Mouse (Mus musculus): ENCODE measurements around the gene Grm3.

Gene Grm3

DNA sequence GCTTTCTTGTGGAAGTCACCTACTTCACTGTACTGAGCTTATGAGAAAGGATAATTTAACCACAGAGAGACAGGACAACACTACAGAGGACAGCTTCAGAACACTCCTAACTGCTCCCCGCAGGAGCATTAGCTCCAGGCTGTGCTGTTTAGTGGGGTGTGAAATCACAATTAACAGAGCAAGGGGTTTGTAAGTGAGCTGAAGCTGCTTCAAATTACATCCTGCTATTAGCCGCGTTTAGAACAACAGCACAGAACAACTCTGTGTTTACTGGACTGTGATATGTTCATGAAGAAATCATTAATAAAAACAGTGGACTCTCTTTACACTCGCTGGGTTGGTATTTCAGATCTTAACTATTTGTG, 101.9 kb downstream of the Grm3 start:
- DNase-seq (ENCODE audit: low read depth, low spot score): no peak

DNA sequence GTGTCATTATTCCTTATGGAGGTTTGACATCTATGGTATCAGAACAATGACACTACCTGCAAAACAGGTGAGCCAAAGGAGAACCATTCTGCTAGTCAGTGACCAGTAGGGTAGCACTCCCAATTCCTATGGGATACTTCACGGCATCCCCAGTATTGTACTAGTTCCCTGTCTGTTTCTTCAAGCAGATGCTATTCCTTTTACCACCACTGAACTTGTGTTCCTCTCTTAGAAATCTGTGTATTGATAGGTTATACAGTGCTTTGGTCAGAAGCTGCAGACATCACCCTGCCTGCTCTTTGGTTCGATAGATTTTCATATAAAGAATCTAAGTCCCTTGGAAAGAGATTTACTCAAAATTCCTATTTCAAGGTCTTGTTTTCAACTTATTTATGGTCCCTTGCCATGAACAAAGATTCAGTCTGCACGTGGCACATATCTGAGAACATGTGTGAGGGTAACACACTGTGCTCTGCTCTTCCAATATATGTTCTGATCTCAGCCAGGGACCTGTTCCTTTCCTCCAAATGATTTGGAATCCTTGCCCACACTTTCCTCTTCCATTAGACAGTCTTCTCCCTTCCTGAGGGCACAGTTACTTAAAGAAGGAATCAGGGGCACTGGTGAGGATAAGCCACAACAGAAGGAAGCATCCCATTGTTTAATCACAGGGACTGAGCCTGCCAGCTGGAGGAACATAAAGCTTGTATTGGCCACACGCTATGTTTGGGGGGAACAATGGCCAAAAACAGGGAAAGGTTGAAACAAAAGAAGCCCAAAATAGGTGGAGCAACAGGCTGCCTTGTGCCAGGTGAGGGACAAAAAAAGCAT, 102.5 kb downstream of the Grm3 start:
- DNase-seq (ENCODE audit: low read depth, low spot score): no peak

DNA sequence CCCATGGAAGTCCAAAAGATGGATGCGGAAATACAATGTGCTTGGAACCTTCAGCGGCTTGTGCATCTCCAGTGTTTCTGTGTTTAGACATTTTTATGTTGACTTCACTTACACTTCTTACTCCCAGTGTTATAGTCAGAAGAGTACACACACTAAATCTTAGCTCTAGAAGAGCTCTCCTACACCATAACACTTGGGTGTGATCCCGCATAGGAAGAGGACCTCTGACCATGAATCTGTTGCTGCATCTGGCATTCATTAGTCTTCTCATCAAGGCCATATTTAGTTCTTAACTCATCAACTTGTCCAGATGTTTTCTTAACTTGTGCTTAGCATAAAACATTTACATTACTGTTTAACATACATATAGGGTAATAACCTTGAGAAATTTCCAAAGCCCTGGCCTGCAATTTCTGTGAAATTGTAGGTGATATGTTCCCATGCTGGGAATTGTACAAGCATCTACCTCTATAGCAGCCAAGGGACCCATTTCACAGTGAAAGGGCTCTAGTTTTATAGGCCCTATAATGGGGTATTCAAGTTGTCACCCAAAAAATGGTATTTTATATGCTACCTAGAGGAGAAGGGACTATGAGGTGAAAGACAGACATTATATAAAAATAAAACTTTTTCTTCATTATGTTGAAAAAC, 103.4 kb downstream of the Grm3 start:
- no peak for DNase-seq (ENCODE audit: low read depth, low spot score)

DNA sequence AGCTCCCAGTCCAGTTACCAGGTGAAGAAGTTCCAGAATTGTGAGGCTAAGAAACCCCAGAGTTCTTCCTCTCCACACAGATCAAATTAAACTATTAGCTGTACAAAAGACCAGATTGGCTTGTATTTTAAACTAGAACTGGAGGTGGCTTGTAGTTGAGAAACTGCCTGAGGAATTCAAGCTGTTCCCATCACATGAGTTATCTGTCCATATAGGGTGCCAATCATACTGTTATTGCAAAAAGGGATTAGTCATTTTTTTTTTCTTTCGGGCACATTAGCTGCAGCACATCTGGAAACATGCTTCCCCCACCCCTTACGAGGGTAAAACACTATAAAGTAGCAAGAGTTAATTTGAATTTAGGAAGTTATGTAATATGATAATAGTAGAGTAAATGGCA, 145.9 kb downstream of the Grm3 start:
- no peak for DNase-seq (ENCODE audit: low read depth, low spot score)

DNA sequence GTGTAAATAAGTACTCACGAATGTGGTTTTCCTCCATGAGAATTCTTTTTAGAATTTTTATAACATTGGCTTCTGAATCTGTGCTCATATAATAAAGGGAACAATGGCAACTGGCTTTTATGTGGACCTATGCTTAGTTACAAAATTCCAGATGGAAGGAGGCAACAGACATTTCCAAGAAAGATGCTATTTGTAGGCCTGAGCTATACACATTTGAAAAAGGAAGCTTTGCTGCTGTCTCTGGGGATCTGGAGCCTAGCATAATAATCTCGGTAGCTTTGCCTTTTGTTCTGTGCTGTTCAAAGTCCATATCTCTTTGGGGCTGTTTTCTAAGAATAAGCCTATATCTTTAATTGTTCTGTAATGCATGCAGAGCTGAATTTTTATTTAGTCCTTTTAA, 146.4 kb downstream of the Grm3 start:
- no peak for DNase-seq (ENCODE audit: low read depth, low spot score)

DNA sequence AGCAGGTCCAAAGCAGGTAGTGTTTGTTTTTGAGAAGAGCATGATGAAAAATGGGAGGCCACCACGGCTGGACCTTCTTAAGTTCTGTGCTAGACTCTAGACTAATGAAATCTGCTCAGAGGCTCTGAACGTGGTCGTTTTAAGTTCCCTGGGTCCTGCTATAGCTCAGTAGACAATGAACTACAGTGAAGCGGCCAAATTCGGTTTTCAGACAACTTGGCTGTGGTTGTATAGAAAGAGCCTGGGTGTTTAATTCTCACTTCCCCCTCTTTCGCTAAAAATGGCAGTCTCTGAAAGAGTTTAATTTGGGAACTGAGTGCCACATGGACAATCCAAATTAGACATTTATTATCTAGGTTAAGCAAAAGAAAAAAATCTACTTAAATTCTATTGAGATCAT, 154.0 kb downstream of the Grm3 start:
- DNase-seq (ENCODE audit: low read depth, low spot score): no peak

DNA sequence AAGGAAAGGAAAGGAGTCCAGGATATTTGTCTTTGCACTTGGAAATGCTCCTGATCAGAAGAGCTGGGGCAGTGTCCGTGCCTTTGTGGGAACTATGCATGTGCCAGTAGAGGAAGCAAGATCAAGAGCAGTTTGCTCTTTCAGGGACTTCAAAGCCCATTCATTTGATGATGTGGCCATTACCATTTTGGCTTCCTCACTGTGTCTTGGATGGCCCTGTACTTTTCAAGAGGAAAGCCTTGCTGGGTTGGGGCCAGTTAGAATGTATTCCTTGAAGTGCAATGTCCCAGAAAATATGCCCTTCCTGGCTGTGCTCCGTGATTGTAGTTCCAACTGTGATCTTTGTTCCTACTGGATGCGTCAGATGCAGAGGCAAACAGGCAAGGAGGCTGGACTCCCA, 167.3 kb downstream of the Grm3 start:
- DNase-seq (ENCODE audit: low read depth, low spot score): no peak

DNA sequence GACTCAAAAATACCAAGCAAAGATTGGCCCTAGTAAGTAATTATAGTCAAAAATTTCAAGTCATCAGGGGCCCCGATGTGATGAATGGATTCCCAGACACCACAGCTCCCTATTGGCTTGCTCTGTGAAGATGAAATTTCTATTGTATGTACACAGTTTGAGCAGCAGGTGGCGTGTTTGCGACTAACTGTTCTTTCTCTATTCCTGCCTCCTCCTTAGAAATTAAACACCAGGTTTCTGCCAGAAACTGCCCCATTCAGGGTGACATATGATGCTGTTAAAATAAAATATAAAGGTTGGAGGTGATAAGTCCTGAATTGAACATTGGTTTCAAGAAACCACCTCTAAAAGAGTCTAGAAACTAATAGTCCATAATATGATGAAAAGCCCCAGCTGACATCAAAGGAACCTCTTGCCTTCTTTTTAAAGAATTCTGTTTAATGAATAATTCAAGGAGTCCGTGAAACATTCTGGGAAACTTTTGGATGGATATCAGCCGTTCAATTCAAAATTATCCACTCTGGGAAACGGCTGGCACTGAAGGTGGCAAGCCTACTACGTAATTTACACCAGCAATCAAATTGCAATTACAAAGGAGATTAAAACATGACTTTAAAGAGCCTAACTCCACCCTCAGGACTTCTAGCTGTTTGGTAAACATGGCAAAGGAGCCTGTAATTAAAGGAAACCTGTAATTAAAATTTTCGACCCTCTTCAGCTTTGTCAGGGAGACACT, 184.0 kb downstream of the Grm3 start:
- DNase-seq (ENCODE audit: low read depth, low spot score): no peak

DNA sequence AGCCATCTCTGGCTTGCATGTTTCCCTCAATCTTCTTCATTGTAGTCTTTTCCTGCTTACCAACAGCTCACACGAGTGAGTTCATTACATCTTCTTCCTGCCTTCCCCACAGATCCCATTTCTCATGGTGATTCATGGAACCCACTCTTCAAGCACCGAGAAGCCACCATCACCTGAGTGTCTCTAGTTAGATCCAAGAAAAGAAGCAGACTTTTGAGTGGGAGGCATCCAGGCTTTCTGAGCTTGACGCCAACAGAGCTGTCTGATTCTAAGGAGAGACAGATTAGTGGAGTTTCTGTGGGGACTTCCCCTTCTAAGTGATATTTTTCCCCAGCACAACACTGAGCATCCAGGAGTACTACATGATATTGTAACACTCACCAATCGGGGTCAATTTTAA, 199.5 kb downstream of the Grm3 start:
- no peak for DNase-seq (ENCODE audit: low read depth, low spot score)

DNA sequence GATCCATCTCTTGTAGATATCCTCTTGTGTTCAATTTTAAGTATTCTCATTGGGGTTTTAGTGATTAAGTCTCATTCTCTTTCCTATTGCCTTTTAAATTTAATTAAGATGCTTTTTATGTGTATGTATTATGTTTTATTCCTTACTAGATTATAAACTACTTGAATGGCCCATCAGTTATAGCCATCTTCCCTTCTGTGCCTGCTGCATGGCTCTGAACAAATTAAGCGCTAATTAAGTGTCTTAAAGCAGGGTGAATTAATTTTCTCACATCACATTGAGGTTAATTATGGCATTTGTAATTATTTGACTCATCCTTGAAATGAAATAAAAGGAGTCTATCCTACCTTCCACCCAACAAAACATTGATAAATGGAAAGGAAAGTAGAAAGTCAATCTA, 213.9 kb downstream of the Grm3 start:
- DNase-seq (ENCODE audit: low read depth, low spot score): no peak

DNA sequence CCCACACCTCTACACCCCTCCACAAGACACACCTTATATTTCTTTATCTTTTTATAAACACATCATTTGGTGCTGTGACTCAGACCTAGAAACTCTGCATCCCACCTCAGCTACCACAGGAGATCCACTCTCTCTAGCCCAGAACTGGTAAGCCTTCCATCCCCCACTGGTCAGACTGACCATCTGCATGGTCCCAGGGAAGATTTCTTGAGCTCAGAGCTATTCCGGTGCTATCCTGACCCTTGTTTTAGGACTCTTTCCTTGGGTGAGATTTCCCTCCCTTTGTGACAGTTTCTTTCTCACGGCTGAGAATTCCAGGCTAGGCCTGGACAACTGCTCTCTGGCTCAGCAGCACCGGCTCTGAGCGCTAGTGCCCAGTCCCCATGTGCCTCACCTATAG, 227.7 kb downstream of the Grm3 start:
- DNase-seq (ENCODE audit: low read depth, low spot score): no peak

DNA sequence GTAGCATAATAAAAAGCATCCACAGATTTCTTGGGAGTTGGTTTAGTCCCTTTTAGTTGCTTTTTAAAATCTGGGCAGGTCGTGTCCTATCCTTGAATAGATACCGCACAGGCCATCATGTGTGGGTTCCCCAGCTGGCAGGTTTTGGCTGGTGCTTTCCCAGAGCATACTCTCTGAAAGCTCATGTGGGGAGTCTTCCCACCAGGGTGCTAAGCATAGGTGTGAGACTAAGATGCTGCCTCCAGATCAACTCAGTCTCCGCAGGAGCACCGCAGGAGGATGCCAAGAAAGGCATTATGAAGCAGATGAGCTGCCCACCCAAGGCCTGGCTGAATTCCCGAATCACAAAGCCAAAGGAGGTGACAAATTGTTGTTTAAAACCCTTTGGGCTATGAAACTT, 229.5 kb downstream of the Grm3 start:
- no peak for DNase-seq (ENCODE audit: low read depth, low spot score)

DNA sequence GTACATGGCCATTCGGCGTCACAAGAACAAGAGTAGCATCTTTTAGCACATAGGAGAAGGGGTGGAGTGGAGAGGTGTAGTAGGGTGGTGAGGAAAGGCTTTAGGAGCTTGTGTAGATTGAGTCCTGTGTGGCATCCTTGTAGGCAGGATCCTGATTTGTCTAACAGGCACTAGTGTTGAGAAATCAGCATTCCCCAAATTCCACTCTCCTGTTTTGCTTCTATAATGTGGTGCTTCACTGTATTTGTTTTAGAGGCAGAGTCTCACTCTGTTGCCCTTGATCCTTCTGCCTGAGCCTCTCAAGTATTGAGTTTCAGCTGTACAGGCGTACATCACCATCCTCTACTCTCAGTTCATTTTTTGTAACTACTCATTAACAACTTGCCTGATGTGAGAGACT, 247.4 kb downstream of the Grm3 start:
- no peak for DNase-seq (ENCODE audit: low read depth, low spot score)

DNA sequence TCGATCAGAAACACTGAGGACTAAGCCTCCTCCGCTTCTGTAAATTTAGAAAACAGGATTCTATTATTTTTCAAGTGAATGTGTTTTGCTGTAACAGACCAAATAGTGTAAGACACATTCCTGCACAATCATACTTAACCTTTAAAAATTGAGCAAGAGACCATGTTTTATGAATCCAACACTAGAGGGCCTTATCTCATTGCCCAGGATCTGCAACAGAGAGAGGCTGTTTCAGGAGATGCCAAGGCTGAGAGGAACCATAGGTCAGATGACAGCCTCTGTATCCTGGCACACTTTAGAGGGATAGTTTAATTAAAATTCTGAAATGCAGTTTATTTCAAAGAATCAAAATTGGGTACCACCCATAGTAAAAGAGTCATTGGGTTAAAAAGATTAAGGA, 271.7 kb downstream of the Grm3 start:
- DNase-seq (ENCODE audit: low read depth, low spot score): no peak

DNA sequence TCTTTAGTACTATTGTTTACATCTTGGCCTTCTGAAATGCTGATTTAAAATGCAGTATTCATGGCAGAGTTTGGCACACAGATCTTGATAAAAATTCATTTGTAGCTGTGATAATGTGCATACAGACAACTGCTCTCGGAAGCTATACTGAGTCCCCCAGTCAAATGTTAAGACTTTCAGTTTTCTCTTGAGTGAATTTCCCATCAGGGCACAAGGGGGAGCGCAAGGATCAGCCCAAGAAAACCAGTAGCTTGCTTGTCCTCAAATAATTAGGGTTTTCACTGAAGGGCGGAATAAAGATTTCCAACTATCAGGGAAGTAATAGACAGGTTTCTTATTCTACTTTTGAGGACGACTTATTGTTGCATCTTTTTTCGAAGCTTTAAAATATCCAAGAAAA, 275.4 kb downstream of the Grm3 start:
- DNase-seq (ENCODE audit: low read depth, low spot score): no peak

DNA sequence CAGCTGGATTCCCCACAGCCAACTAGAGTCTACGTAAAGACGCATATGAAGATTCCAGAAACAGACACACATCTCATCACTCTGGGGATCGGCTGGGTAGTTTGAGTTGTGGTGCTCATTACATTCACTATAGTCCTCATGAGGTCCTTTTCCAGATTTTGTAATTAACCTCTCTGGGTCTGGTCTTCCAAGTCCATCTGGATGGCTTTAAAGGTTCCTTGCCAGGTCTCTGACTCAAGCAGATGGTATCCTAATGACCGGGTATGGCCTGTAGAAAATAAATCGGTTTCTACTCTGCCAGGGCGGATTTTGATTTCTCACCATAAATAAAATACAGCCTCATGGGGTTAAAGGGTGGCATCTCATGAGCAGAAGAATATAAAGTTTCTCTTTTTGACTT, 276.0 kb downstream of the Grm3 start:
- no peak for DNase-seq (ENCODE audit: low read depth, low spot score)

DNA sequence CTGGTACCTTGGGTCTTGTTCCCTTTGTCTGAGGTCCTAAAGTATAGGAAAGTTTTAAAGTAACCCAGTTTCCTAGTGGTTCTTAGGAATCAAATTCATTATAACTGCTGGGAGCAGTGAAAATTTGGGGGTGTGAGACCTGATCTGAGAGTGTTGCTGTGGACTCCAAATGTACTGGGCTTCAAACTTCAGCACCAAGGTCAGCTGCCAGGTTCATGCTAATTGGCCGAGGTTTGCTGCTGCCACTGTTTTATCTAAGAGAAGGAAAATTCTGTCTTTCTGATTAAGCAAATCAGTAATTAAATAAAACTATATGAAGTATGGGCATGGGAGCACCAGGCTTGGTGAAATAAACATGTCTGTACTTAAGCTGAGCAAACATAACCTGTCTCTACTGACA, 278.8 kb downstream of the Grm3 start:
- no peak for DNase-seq (ENCODE audit: low read depth, low spot score)
